Mouse (Mus musculus): ENCODE measurements around the gene Pear1. TPM values are rescaled to one million over a fixed set of nuclear protein-coding genes. Genes with fewer than 3 reads are reported as not detected.

Pear1 gene
- polyA plus RNA-seq, 1 experiment from 2014 or later = 21.4 TPM

GRCm38 (mm10) chr3:87742013-87742412 is 82.1 kb downstream of the Pear1 start:
- WGBS = 73% methylated on average over 3 of the region's 3 CpGs
- ATAC-seq = no peak
- H3K4me3 ChIP-seq (ENCODE audit: low read depth, low read length) = no peak overlapping the region

DNA sequence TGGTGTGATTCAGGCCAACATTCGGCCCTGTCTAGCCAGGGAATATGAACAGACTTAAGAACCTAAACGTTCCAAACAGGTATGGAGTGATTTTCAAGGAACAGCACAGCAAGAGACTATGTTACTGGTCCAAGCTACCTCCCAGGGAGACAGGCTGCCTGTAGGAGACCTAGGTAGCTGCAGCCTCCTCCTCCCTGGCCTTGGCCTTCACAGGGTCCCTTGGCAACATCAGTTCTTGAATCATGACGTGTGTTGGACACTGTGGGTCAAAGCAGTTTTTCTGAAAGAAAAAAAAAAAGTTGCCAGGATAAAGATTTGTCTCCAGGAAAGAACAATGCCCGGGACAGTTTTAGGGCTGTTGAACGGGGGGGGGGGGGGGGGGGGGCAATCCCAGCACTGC is 85.2 kb downstream of the Pear1 start:
- ATAC-seq (no peak), DNase-seq (ENCODE audit: low spot score) (no peak)
- H3K27me3 ChIP-seq (replicated peaks; ENCODE audit: insufficient read depth, low read length) = no peaks in the 10 kb centered on the region
- no peak overlapping the region for H3K27ac ChIP-seq (ENCODE audit: low read length)
- H3K4me3 ChIP-seq (ENCODE audit: low read depth, low read length) = no peak overlapping the region
- no peaks in the 10 kb centered on the region for H3K4me1 ChIP-seq (ENCODE audit: insufficient read depth, low read depth, low read length)
- H3K9me3 ChIP-seq (ENCODE audit: low read length) = no peaks in the 10 kb centered on the region
- H3K9ac ChIP-seq (replicated peaks; ENCODE audit: low read depth) = no peak overlapping the region
- TF ChIP-seq CTCF (IDR thresholded peaks at IDR 0.05) (no peak), EP300 (IDR thresholded peaks at IDR 0.05) (no peak)
- H3K4me2 ChIP-seq (replicated peaks; ENCODE audit: low read depth, low read length) = no peak overlapping the region
- 80% methylated on average over 5 of the region's 5 CpGs for whole genome bisulfite sequencing
- peaks cover 21% of the 10 kb centered on the region; the same call in 1 of the 2 replicates for H3K36me3 ChIP-seq (ENCODE audit: insufficient read depth, low read length)

More at GRCm38 (mm10) chr3:87742013-87742412, 82.1 kb downstream of the Pear1 start:
- H3K4me1 ChIP-seq (ENCODE audit: insufficient read depth, low read depth, low read length) = peaks cover 3% of the 10 kb centered on the region; the same call in 1 of the 2 replicates
- H3K4me2 ChIP-seq (replicated peaks; ENCODE audit: low read depth, low read length) = no peak overlapping the region
- no peaks in the 10 kb centered on the region for H3K36me3 ChIP-seq (ENCODE audit: insufficient read depth, low read length)
- no peak overlapping the region for H3K9ac ChIP-seq (replicated peaks; ENCODE audit: low read depth)
- no peak overlapping the region for H3K27ac ChIP-seq (ENCODE audit: low read length)
- no peaks in the 10 kb centered on the region for H3K9me3 ChIP-seq (ENCODE audit: low read length)
- DNase-seq (ENCODE audit: low spot score) = no peak
- TF ChIP-seq CTCF (IDR thresholded peaks at IDR 0.05) (no peak), EP300 (IDR thresholded peaks at IDR 0.05) (no peak)
- no peaks in the 10 kb centered on the region for H3K27me3 ChIP-seq (replicated peaks; ENCODE audit: insufficient read depth, low read length)

DNA sequence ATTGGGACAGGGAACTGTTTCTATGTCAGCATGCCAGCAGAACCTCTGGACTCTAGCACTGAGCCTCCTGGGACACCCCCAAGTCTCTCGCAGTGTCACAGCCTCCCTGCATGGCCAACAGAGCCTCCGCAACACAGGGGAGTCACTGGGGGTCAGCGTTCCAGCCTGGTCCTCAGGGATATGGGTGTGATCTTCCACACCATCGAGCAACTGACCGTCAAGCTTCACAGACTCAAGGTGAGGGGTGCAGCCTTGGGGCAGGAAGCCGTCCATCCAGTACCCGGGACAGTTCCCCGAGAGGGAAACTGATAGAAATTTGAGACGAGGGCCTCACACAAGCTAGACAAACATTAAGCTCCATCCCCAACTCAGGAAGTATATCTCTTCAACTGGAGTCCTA is 88.8 kb downstream of the Pear1 start:
- no peak for TF ChIP-seq EP300 (IDR thresholded peaks at IDR 0.05)
- no peak for TF ChIP-seq CTCF (IDR thresholded peaks at IDR 0.05)
- Histone ChIP-seq H3K36me3 (ENCODE audit: insufficient read depth, low read length) (peaks cover 41% of the 10 kb centered on the region; the same call in 1 of the 2 replicates), H3K4me3 (ENCODE audit: low read depth, low read length) (no peak overlapping the region), H3K9me3 (ENCODE audit: low read length) (no peaks in the 10 kb centered on the region), H3K27ac (ENCODE audit: low read length) (no peak overlapping the region), H3K27me3 (replicated peaks; ENCODE audit: insufficient read depth, low read length) (no peaks in the 10 kb centered on the region), H3K4me1 (ENCODE audit: insufficient read depth, low read depth, low read length) (no peaks in the 10 kb centered on the region), H3K4me2 (replicated peaks; ENCODE audit: low read depth, low read length) (no peak overlapping the region), H3K9ac (replicated peaks; ENCODE audit: low read depth) (no peak overlapping the region)
- 62% methylated on average over 9 of the region's 9 CpGs for WGBS
- DNase-seq (ENCODE audit: low spot score) (no peak), ATAC-seq (no peak)

GRCm38 (mm10) chr3:87733984-87734761 is 89.9 kb downstream of the Pear1 start:
- Histone ChIP-seq H3K9me3 (ENCODE audit: low read length) (no peaks in the 10 kb centered on the region), H3K36me3 (ENCODE audit: insufficient read depth, low read length) (peaks cover 52% of the 10 kb centered on the region), H3K9ac (replicated peaks; ENCODE audit: low read depth) (no peak overlapping the region), H3K4me2 (replicated peaks; ENCODE audit: low read depth, low read length) (no peak overlapping the region), H3K27me3 (replicated peaks; ENCODE audit: insufficient read depth, low read length) (no peaks in the 10 kb centered on the region), H3K4me3 (ENCODE audit: low read depth, low read length) (no peak overlapping the region), H3K4me1 (ENCODE audit: insufficient read depth, low read depth, low read length) (no peaks in the 10 kb centered on the region), H3K27ac (ENCODE audit: low read length) (no peak overlapping the region)
- no peak for TF ChIP-seq CTCF (IDR thresholded peaks at IDR 0.05)
- TF ChIP-seq EP300 (IDR thresholded peaks at IDR 0.05) = no peak
- DNase-seq (ENCODE audit: low spot score) = no peak
- ATAC-seq = no peak
- 78% methylated on average over 11 of the region's 11 CpGs for WGBS

DNA sequence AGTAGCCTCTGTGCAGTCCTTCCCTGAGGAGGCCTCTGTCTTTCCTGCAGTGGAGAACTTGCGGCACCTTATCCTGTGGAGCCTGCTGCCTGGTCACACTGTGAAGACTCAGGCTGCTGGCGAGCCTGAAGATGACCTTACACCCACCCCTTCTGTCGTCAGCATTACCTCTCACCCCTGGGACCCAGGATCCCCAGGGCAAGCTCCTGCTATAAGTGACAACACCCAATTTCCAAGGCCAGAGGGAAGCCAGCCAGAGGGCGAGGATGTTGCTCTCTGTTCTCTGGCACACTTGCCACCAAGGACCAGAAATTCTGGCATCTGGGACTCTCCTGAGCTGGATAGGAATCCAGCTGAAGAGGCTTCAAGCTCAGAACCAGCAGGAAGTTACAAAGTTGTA is 91.0 kb downstream of the Pear1 start:
- ATAC-seq (no peak), DNase-seq (ENCODE audit: low spot score) (no peak)
- TF ChIP-seq CTCF (IDR thresholded peaks at IDR 0.05) = no peak
- no peak for TF ChIP-seq EP300 (IDR thresholded peaks at IDR 0.05)
- Histone ChIP-seq H3K4me1 (ENCODE audit: insufficient read depth, low read depth, low read length) (no peaks in the 10 kb centered on the region), H3K4me2 (replicated peaks; ENCODE audit: low read depth, low read length) (no peak overlapping the region), H3K27me3 (replicated peaks; ENCODE audit: insufficient read depth, low read length) (no peaks in the 10 kb centered on the region), H3K9me3 (ENCODE audit: low read length) (no peaks in the 10 kb centered on the region), H3K27ac (ENCODE audit: low read length) (no peak overlapping the region), H3K4me3 (ENCODE audit: low read depth, low read length) (no peak overlapping the region), H3K9ac (replicated peaks; ENCODE audit: low read depth) (no peak overlapping the region), H3K36me3 (ENCODE audit: insufficient read depth, low read length) (peaks cover 60% of the 10 kb centered on the region)
- WGBS = 73% methylated on average over 4 of the region's 4 CpGs

GRCm38 (mm10) chr3:87728696-87729095 is 95.4 kb downstream of the Pear1 start:
- Histone ChIP-seq H3K9ac (replicated peaks; ENCODE audit: low read depth) (no peak overlapping the region), H3K36me3 (ENCODE audit: insufficient read depth, low read length) (peaks cover 71% of the 10 kb centered on the region), H3K27ac (ENCODE audit: low read length) (no peak overlapping the region), H3K27me3 (replicated peaks; ENCODE audit: insufficient read depth, low read length) (no peaks in the 10 kb centered on the region), H3K4me3 (ENCODE audit: low read depth, low read length) (no peak overlapping the region), H3K4me2 (replicated peaks; ENCODE audit: low read depth, low read length) (no peak overlapping the region), H3K4me1 (ENCODE audit: insufficient read depth, low read depth, low read length) (no peaks in the 10 kb centered on the region), H3K9me3 (ENCODE audit: low read length) (no peaks in the 10 kb centered on the region)
- DNase-seq (ENCODE audit: low spot score) (no peak), ATAC-seq (no peak)
- 70% methylated on average over 6 of the region's 6 CpGs for WGBS
- TF ChIP-seq CTCF (IDR thresholded peaks at IDR 0.05) (no peak), EP300 (IDR thresholded peaks at IDR 0.05) (no peak)

All from lung, postnatal 0 days (tissue).